Mouse (Mus musculus) 3134 (cell line): ENCODE data around the gene Ccr2.
"Not testable (repeated sequence)": the region's sequence is repeated elsewhere in the genome, so short reads cannot be mapped to it uniquely, and the experiment has no call there.

ENCODE experiments used
- DNase-seq: peaks from one replicate; pipeline ENCODE4 v3.0.0-alpha.2; 2011; ENCODE audit warnings: low spot score; ENCODE audit not compliant: insufficient read length; ENCODE audit errors: extremely low read depth

Gene Ccr2

DNA sequence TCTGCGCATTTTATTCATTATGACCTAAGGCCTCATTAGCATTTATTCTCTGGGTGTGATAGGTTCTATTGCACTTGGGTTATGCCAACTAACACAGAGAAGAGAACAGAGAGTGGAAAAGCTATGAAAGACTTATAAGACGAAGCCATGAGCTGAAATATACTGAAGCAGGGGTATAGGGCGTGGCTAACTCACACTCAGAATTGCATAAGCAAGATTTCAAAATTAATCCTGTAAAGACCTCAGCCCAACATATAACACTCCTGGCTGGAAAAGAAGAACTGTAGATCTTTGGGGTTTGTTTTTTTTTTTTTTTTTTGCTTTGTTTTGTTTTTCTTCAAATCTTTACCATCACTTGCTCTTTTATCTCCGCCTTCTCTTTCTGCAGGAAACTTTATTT is at the start of gene Ccr2:
Ccr2 (plus strand) TSS at position 228 of the 400 bp plus-strand sequence.
- DNase-seq, result no peak

DNA sequence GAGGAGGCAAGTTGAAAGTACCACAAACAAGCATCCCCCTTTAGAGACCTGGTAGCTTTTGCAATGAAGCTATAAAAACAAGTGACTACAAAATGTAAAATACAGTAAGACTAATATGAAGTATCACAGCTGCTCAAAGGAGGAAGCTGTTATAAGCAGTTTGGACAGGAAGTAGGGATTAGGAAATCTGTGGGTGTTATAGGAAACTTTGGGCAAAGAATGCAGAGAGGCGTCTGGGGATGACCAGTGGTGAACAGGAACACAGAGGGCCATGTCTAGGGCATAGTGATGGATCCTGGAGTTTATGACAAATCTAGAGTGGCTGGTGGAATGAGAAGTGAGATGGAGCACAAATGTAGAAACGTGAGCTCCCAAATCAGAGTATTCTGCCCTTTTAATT is 48.2 kb upstream of the Ccr2 start:
- no peak for DNase-seq

DNA sequence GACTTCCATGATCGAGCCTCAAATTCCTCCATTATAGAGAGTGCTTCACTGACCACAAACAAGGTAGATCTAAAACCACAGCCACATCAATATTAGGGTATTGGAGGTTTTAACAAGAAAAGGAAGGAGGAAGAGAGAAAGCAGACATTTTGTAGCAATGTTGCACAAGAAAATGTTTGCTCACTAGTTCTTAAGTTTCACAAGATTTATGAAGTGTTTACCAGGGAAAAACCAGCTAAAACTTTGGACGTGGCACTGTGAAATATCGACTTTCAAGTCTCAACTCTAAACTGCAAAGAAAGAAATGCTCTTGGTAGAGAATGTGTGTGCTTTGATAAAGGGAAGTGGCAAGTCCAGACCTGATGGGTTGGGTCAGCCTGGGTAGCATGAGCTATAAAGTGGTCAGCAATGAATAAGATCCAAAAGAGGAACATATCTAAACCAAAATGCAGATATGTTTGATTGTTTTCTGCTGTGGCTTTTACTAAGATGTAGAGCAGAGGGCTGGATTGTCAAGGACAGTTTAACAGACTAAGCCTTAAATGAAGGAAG is 45.5 kb upstream of the Ccr2 start:
- no peak for DNase-seq

DNA sequence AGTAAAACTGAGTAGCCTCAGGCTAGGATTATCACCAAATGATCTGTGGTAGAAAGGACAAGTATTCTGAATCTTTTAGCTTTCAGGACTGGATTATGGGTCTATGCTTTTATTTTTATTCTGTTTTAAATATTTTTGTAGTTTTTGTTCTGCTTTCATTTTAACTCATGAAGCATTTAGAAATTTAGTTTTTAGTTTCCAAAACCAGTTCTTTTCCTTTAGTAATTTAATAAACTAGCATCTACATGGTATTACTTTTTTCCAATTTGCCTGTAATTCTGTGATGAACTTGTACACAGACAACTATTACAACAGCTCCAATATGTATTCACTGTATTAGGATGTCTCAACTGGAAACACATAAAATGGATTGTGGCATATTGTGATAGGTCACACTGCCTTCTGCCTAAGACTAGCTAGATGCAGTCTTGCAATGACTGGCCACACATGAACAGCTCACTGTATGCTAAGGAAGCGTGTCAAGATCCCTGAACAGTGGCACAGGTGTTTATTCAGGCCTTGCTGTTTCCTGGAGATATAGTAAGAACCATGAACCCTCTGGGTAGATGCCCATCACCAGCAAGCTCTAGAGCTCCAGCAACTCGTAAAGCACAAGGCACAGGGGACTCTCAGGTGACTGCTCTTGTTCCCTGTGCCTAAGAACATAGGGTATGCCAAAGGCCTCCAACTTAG is 41.9 kb upstream of the Ccr2 start:
- no peak for DNase-seq

DNA sequence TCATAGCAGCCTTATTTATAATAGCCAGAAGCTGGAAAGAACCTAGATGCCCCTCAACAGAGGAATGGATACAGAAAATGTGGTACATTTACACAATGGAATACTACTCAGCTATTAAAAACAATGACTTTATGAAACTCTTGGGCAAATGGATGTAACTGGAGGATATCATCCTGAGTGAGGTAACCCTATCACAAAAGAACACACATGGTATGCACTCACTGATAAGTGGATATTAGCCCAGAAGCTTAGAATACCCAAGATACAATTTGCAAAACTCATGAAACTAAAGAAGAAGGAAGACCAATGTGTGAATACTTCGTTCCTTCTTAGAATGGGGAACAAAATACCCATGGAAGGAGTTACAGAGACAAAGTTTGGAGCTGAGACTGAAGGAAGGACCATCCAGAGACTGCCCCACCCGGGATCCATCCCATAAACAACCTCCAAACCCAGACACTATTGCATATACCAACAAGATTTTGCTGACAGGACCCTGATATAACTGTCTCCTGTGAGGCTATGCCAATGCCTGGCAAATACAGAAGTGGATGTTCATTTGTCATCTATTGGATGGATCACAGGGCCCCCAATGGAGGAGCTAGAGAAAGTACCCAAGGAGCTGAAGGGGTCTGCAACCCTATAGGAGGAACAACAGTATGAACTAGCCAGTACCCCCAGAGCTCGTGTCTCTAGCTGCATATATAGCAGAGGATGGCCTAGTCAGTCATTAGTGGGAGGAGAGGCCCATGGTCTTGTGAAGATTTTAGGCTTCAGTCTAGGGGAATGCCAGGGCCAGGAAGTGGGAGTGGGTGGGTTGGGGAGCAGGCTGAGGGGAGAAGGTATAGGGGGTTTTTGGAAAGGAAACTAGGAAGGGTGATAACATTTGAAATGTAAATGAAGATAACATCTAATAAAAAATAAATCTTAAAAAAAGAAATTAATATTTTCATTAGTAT is 40.0 kb upstream of the Ccr2 start:
- not testable (repeated sequence) for DNase-seq

DNA sequence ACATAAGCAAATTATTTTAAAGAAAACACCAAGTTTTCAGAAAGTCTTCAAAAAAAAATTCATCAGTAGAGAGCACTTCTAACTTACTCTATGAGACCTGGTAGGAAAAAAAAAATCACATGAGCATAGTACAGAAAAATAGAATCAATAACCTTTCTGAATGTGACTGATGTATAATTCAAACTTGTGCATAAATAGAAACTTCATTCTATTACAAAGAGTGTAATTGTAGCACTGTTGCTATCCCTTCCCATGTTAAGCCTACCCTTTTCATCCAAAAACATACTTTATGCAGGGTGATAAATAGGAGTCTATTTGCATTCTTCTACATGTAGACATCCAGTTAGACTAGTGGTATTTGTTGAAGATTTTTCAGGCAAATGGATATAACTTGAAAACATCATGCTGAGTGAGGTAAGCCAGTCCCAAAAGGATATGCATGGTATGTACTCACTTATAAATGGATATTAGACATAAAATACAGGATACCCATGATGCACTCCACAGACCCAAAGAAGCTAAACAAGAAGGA is 35.1 kb upstream of the Ccr2 start:
- DNase-seq, result no peak

DNA sequence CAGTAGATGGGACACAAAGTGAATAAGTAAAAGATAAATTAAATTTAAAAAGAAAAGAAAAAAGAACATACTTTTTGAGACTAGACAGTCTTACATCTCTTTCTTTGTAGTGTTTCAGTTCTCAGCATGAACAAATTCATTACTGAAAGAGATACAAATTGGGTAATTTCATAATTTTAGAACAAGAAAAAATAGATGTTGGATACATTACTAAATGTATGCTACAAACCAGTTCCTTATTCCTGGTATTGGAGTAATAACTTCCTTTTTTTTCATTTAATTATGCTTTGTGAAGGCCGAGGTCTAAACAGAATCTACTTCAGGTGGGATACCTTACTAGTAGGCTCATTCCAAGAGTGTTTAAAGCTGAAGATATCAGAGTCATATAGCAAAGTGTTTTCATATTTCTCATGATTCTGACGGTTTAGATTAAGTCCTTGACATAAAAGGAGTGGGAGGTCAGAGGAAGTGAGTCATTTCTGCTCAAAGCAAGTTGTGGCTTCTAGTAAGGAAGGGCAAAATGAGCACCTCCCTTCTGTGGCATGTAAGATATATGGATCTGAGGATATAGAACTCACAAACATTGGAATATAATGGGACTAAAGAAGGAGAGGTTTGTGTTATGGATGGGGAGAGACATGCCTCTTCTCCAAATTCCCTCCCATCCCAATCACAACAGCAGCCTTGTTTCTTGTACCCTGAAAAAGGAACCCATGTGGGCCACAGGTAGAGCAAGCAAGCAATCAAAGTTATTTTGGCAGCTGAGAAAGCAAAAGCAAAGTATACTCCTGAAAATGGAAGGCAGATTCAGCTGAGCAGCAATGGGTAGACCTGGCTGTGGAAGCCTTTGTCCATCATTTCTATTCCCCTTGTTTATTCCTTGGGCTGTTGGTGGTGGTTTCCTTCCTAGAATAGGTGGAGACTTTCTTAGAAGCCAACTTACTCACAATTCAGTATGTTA is 33.4 kb upstream of the Ccr2 start:
- DNase-seq, result no peak

DNA sequence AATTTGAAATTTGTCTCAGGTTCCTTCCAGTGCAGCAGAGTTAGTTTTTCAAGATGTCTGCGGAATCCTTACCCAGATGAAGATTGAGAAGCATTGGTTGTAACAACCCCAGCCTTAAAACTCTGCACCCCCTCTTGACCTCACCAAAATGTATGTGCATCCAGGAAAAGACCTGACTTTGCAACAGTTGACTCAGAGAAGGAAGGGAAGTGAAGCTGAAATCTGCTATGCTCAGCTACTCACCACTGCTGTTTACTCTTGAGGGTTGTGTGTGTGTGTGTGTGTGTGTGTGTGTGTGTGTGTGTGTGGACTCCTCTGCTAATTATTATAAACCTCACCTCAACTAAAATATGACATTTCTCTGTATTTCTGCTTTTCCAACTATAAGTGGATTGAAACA is 30.2 kb upstream of the Ccr2 start:
- DNase-seq, result no peak

DNA sequence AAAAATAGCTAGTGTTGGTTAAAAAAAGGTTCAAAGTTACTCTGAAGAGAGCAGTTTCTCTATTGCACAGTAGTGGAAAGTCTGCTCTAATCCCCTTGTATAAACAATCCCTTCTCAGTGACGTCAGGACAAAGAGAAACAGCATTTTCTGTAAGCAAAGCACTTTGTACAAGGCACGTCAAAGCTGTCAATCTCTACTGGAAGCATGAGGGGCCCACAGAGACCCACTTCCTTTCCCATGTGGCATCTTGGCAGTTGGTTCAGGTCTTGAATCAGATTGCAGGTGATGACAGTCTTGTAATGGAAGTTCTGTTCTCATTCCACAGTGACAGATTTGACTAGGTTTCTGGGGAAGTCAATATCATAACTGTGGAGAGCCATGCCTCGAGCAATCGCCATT is 21.9 kb upstream of the Ccr2 start:
- DNase-seq, result no peak

DNA sequence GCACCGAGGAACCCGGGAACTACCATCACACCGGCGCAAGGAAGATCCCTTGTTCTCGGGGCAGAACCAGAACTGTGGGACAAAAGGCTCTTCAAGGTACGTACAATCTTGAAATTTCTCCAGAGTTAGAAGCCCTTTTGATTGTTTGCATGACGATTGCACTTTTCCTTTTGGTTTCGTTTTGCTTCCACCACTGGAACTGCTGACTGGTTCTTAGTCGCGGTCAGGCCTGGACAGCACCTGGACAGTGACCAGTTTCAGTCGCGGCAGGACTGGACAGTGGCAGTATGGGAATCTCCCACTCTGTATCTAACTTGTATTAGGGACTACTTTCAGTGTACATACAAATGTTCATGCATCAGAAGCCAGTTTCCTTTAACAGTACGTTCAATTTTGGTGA is 21.3 kb upstream of the Ccr2 start:
- DNase-seq, result not testable (repeated sequence)

DNA sequence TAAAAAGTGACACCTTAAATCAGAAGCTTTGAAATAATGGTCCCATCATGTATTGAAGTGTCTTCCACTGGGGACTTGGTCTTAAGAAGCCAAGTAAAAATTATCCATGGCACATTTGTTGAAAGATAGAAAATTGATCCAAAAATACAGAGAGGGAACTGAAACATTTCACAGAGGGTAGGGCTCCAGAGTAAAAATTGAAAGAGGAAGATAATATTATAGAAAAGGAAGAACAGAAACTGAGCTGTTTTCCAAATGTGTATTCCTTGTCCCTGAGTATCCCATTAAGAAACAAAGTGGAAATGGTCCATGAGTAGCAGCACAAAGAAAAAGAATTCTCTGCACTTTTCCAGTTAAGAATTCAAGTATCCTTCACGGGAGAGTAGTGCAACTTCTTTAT is 11.3 kb upstream of the Ccr2 start:
- DNase-seq, result no peak

DNA sequence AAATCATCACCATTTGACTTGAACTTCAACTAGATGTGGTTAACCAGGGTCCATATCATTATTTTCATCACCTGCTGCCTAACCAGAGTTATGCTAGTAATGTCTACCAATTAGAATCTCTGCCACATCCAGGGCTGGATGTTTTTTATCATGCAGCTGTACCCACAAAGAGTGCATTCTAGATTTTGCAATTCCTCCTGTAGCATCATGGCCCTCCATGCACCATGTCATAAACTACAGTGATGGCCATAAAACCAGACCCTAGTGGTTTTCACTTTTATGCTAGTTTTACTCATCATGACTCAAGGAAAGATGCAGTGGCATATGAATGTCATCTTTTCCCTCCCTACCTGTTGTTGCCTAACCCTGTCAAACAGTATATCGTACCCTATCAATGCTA is 2.6 kb upstream of the Ccr2 start:
- no peak for DNase-seq

DNA sequence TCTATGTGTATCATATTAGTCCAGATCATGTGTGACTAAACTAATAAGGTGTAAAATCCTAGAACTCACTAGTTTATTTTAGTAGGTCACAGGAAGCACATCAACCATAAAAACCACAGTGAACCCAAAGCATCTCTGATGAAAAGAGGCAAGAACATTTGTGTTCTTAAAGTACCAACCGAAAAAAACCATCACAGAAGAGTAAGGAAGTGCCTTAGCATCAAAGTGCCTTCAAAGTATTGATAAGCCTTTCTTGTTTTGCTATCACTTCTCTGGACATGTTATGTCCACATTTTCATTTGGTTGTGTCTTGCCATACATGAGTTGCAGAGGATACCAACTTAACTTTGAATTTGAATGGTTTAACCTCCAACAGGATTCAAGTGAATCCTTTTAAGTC is 1.4 kb upstream of the Ccr2 start:
- DNase-seq, result no peak

DNA sequence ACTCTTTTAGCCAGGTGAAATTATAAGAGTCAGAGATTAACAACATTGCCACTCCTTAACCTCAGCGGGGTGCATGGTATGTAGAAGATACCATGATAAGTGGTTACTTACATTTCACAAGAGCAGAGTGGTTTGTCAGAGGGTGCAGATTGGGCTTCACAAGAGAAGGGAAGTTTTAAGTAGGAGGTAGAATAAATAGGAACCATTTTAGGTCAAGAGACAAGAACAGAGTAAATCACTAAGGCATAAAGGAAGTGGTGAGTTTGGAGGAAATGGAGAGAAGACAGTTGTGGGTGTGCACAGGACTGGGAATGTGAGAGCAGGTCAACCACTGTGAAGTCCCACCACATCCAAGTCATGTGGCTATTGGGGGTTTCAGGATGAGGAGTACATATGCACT is 1.4 kb downstream of the Ccr2 start:
- DNase-seq, result no peak

DNA sequence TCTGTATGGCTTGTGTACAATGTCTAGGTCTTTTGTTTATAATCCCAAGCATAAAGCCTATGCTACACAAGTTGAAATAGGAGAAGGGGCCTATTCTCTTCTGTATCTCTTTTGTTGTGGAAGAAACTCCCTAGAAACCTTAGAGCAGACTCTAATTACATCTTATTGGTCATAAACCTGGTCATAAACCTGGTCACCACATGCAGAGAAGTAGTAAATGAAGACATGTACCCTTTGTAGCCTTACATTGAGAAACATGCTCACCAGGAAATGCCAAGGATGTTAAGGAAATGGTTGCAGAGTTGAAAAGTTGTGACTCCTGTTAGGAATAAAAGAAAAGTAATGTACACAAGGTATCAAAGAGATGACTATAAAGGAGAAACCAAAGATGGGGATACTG is 3.4 kb downstream of the Ccr2 start:
- no peak for DNase-seq

DNA sequence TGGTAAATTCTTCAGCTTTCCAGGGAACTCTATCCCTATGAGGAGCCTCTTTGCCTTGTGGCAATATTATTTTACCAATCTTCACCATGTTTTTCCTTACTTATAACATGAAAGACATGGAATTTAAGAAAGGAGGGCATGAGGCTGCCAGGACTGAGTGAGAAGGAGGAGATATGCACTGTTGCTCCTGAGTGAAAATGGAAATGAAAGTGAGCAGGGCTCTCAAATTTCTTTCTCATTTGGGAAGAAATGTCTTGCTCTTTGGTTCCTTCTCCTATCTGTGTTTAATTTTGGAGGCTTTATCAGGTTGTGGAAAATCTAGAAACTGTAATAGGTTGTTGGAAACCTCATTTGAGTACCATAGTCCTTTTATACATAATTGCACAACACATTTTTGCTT is 5.5 kb downstream of the Ccr2 start:
- no peak for DNase-seq

DNA sequence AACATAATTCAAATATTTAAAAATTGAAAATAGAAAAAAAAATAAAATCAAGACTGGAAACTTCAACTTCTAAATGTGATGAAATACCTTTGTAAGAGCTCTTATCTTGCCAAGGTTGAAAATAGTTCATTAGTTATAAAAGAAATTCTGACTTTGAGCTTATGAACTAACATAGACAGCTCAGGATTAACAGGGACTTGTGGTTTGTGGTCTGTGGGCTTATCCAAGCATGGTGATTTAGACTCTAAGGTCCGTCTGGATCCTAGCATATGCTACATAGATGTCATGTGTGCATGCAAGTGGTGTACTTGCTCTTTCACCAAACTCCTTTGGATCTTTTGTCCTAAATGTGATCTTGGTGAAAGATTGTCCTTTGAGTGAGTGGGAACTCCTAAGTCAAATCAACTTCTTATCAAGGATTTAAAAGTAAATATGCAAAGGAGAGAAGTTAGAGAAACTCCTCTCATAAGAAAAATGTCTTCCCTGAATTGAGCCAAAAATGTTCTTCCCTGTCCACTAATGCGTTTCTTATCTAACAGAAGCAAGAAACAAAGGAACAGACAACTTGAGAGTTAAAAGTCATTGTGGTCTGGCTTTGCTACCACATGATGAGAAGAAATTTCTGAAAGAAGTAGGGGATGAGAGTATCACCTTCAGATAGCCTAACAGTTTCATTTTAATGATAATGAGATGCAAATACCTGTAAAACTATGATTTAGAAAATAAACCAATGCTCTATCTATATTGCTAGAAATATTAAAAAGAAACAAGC is 6.8 kb downstream of the Ccr2 start:
- no peak for DNase-seq

DNA sequence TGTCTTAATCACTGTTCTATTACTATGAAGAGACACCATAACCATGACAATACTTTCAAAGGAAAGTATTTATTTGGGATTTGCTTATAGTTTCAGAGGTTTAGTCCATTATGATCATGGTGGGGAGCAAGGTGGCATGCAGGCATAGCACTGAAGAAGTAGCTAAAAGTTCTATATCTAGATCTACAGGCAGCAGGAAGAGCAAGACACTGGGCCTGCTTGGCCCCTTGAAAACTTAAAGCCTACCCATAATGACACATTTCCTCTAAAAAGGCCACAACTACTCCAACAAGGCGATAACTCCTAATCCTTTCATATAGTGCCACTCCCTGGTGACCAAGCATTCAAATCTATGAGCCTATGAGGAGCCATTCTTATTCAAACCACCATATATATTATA is 10.2 kb downstream of the Ccr2 start:
- DNase-seq, result no peak

DNA sequence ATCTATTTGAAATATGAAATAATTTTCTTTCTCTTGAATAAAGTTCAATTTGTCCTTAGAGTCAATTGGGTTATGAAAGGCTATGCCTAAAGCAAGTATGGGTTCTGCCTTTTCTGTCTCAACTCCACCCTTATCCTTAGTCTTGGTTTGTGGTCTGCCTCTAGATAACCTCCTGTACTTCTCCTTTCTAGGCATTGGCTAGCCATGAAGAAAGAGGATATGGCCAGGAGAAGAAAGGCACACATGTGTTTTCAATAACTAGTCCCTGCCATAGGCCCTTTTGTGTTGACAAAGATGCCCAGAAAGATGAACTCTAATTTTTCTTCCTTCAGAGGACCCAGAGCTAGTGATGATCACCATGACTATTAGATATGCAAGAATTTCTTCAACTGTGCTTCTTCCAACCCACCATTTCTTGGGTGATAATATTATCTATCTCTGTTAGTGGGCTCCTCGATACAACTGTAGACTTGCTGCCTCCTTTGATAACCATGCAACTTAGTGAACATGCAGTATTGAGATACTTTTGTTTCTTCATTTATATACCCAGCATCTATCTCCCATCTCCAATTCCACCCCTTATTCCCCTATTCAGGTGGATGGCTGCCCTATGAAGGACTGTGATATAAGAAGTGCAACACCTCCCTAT is 11.0 kb downstream of the Ccr2 start:
- no peak for DNase-seq
